Mouse (Mus musculus) forebrain, embryonic 11.5 days (tissue): ENCODE results near the gene Lepr. TPM values are rescaled to one million over a fixed set of nuclear protein-coding genes. Genes with fewer than 3 reads are reported as not detected.
"Not testable (repeated sequence)": the region's sequence is repeated elsewhere in the genome, so short reads cannot be mapped to it uniquely, and the experiment has no call there.

ENCODE experiments used
- ATAC-seq: fragments of 200-750 bp; cut with Nextera tagmentation; replicated peaks from 2 replicates; pipeline ENCODE4 v1.8.0; 2017; ENCODE audit warnings: moderate TSS enrichment; ENCODE audit not compliant: low FRiP score
- DNase-seq: peaks from one replicate; pipeline ENCODE4 v3.0.0-alpha.2; 2017; ENCODE audit warnings: low spot score
- H3K27ac ChIP-seq: fragments of 300-500 bp; sonication (generic); 2 replicates; pipeline ENCODE4 v1.5.1; 2014; ENCODE audit warnings: low read depth, low read length
- H3K27me3 ChIP-seq: fragments of 300-500 bp; sonication (generic); 2 replicates; pipeline ENCODE4 v1.6.1; 2014; ENCODE audit warnings: mild to moderate bottlenecking, low read length, mixed read lengths; ENCODE audit not compliant: control insufficient read depth, insufficient read depth
- H3K36me3 ChIP-seq: fragments of 300-500 bp; sonication (generic); 2 replicates; pipeline ENCODE4 v1.6.1; 2014; ENCODE audit warnings: mild to moderate bottlenecking, low read length, moderate library complexity, mixed read lengths; ENCODE audit not compliant: control insufficient read depth, insufficient read depth
- H3K4me1 ChIP-seq: fragments of 300-500 bp; sonication (generic); replicated peaks from 2 replicates; pipeline ENCODE4 v1.6.1; 2014; ENCODE audit warnings: low read length, mixed read lengths; ENCODE audit not compliant: control insufficient read depth, insufficient read depth
- H3K4me2 ChIP-seq: fragments of 300-500 bp; sonication (generic); 2 replicates; pipeline ENCODE4 v1.6.1; 2014; ENCODE audit warnings: low read depth, mild to moderate bottlenecking, low read length, moderate library complexity, mixed read lengths; ENCODE audit not compliant: severe bottlenecking
- H3K4me3 ChIP-seq: fragments of 300-500 bp; sonication (generic); 2 replicates; pipeline ENCODE4 v1.5.1; 2014; ENCODE audit warnings: low read depth, low read length
- H3K9ac ChIP-seq: fragments of 300-500 bp; sonication (generic); 2 replicates; pipeline ENCODE4 v1.6.1; 2014; ENCODE audit warnings: low read length
- H3K9me3 ChIP-seq: fragments of 300-500 bp; sonication (generic); 2 replicates; pipeline ENCODE4 v1.6.1; 2016; ENCODE audit warnings: low read length, mixed read lengths; ENCODE audit not compliant: control insufficient read depth
- WGBS: fragments of 180-500 bp; shearing (Covaris S2); extraction: QIAGEN DNeasy Blood & Tissue Kit; methylation state at CpG from one replicate; pipeline ENCODE4 v1.1.7; 2014; 5-methylcytosine and 5-hydroxymethylcytosine counted together
- polyA plus RNA-seq: library from polyadenylated mRNA; unstranded; fragments of >200 nt; fragmentation: Nextera tagmentation; extraction: Ambion mirVana; gene quantifications from 2 replicates; pipeline ENCODE4 v1.2.1, GENCODE M21; 2014

Gene Lepr
- polyA plus RNA-seq, 1 experiment from 2014 or later = 1.5 TPM

GRCm38 (mm10) chr4:101741973-101742372, 24.8 kb downstream of the Lepr start:
- no peaks in the 10 kb centered on the region for H3K4me1 ChIP-seq
- no peaks in the 10 kb centered on the region for H3K9me3 ChIP-seq
- 89% methylated on average over 2 of the region's 2 CpGs for WGBS
- ATAC-seq (no peak), DNase-seq (no peak)
- H3K27ac ChIP-seq = no peak overlapping the region
- H3K9ac ChIP-seq = no peak overlapping the region
- no peaks in the 10 kb centered on the region for H3K27me3 ChIP-seq
- no peak overlapping the region for H3K4me3 ChIP-seq
- H3K36me3 ChIP-seq = no peaks in the 10 kb centered on the region
- no peak overlapping the region for H3K4me2 ChIP-seq

GRCm38 (mm10) chr4:101745534-101745933, 28.3 kb downstream of the Lepr start:
- H3K9ac ChIP-seq = no peak overlapping the region
- no peak overlapping the region for H3K4me3 ChIP-seq
- H3K27me3 ChIP-seq = no peaks in the 10 kb centered on the region
- no peak for DNase-seq
- H3K36me3 ChIP-seq = no peaks in the 10 kb centered on the region
- no peak overlapping the region for H3K27ac ChIP-seq
- no peak for ATAC-seq
- no peaks in the 10 kb centered on the region for H3K4me1 ChIP-seq
- H3K9me3 ChIP-seq = no peaks in the 10 kb centered on the region
- WGBS = 94% methylated on average over 4 of the region's 4 CpGs
- H3K4me2 ChIP-seq = no peak overlapping the region

- Histone ChIP-seq H3K36me3 (no peaks in the 10 kb centered on the region), H3K27me3 (no peaks in the 10 kb centered on the region), H3K4me3 (no peak overlapping the region), H3K9me3 (no peaks in the 10 kb centered on the region), H3K4me1 (no peaks in the 10 kb centered on the region), H3K9ac (no peak overlapping the region), H3K4me2 (no peak overlapping the region), H3K27ac (no peak overlapping the region)
- DNase-seq = no peak
- ATAC-seq = no peak
- 92% methylated on average over 5 of the region's 5 CpGs for WGBS
Observed at GRCm38 (mm10) chr4:101760490-101760889, 43.3 kb downstream of the Lepr start.

GRCm38 (mm10) chr4:101843923-101844322, 126.7 kb downstream of the Lepr start, which contains the start of gene B020004J07Rik:
TSS of gene B020004J07Rik (minus strand) at chr4:101844023.
- not testable (repeated sequence) for H3K4me1 ChIP-seq, H3K4me2 ChIP-seq, DNase-seq, H3K9ac ChIP-seq, ATAC-seq, H3K4me3 ChIP-seq, H3K27me3 ChIP-seq, H3K9me3 ChIP-seq, H3K27ac ChIP-seq, H3K36me3 ChIP-seq
- 84% methylated on average over 3 of the region's 4 CpGs for WGBS

GRCm38 (mm10) chr4:101850908-101851307, 133.7 kb downstream of the Lepr start:
- Histone ChIP-seq H3K9ac (no peak overlapping the region), H3K36me3 (no peaks in the 10 kb centered on the region), H3K27me3 (no peaks in the 10 kb centered on the region), H3K9me3 (peaks cover 4% of the 10 kb centered on the region; the same call in 1 of the 2 replicates), H3K4me1 (no peaks in the 10 kb centered on the region), H3K4me3 (no peak overlapping the region), H3K27ac (no peak overlapping the region), H3K4me2 (no peak overlapping the region)
- ATAC-seq = no peak
- no peak for DNase-seq
- 79% methylated on average over 2 of the region's 2 CpGs for WGBS

GRCm38 (mm10) chr4:101860873-101861272, 143.7 kb downstream of the Lepr start:
- 47% methylated on average over 6 of the region's 6 CpGs for WGBS
- Histone ChIP-seq H3K4me2 (no peak overlapping the region), H3K4me1 (no peaks in the 10 kb centered on the region), H3K27ac (no peak overlapping the region), H3K4me3 (no peak overlapping the region), H3K36me3 (no peaks in the 10 kb centered on the region), H3K27me3 (no peaks in the 10 kb centered on the region), H3K9me3 (no peaks in the 10 kb centered on the region), H3K9ac (no peak overlapping the region)
- ATAC-seq (no peak), DNase-seq (no peak)

- Histone ChIP-seq H3K9ac (no peak overlapping the region), H3K4me2 (no peak overlapping the region), H3K9me3 (no peaks in the 10 kb centered on the region), H3K27me3 (no peaks in the 10 kb centered on the region), H3K4me3 (no peak overlapping the region), H3K36me3 (no peaks in the 10 kb centered on the region), H3K4me1 (no peaks in the 10 kb centered on the region), H3K27ac (no peak overlapping the region)
- WGBS = 91% methylated on average over 4 of the region's 6 CpGs
- no peak for ATAC-seq
- DNase-seq = no peak
Observed at GRCm38 (mm10) chr4:101862289-101862688, 145.1 kb downstream of the Lepr start.

Other genes with a start within 250 kb of the Lepr start
- gene Dnajc6, start 220.8 kb upstream of the Lepr start, polyA plus RNA-seq = 3.0 and 4.0 TPM in 2 replicates
- gene Leprot, start 69.7 kb upstream of the Lepr start, polyA plus RNA-seq = 60.2 and 65.6 TPM in 2 replicates
- gene B020004J07Rik, start 126.6 kb downstream of the Lepr start, polyA plus RNA-seq = not detected in 2 replicates
- not detected in 2 replicates for gene C130073F10Rik, start 176.4 kb downstream of the Lepr start, polyA plus RNA-seq
- gene Gm12800, start 191.7 kb downstream of the Lepr start, polyA plus RNA-seq = not detected in 2 replicates
- gene Gm12794, start 223.0 kb downstream of the Lepr start, polyA plus RNA-seq = not detected in 2 replicates